Mouse (Mus musculus): ENCODE measurements at regions not wholly inside any gene's neighbourhood (a gene's known extent, or its start where the extent isn't known, plus 50 kb on each side); places are given as distances from the start of the nearest gene placed in this dataset.

DNA sequence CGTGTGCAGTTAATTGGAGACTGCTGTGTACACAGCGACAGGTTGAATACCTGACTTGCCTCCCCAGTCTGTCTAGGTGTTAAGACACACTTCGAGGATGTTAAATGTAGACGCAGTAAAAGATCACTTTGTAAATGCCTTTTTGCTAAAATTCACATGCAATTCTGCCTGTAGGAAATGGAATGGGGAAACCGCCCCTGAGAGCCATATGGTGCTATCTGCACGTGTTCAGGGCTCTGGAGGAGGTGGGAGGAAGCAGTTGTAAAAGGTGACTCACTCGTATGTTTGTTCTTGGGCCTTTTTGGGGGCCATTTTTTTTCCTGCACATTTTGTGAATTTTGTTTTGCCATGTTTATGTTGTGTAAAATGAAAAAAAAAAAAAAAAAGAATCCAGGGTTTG, 159.6 kb upstream of the Gjb5 start:
- no peak for DNase-seq (ENCODE audit: low read depth)

DNA sequence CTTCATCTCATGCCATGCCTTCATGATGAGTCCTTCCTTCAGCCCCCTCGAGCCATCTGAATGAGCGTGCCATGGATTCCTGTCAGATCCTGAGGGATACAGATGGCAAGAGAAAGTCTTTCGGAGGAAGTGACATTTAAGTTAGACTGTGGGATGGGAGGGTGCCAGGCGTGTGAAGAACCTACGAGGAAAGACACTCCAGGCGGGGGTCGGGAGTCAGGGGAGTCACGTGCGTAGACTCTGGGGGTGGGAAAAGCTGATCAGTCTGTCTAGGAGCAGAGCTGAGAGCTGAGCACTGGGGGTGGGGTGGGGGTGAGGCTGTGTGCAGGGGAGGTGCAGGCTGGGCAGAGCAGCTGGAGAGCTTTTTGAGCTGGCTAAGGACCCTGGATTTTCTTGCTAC, 152.0 kb upstream of the Gjb5 start:
- DNase-seq (ENCODE audit: low read depth) = no peak

DNA sequence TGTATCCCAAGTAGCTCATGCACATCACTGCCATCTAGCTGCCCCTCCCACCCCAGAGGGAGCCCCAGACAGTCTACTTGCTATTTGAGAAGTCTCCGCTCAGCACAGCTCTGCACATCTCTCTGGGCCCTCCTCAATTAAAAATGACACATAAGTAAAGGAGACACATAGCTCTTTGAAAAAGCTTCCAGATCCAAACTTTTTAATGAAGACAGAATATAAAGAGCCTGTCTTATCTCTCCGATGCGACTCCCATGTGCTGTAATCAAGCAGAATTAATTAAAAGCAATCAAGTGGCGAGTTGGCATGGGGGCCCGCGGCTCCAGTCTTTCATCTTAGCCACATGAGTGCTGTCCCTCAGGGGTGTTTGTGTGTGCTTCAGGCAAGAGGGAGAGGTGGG, 144.6 kb upstream of the Gjb5 start:
- no peak for DNase-seq (ENCODE audit: low read depth)

DNA sequence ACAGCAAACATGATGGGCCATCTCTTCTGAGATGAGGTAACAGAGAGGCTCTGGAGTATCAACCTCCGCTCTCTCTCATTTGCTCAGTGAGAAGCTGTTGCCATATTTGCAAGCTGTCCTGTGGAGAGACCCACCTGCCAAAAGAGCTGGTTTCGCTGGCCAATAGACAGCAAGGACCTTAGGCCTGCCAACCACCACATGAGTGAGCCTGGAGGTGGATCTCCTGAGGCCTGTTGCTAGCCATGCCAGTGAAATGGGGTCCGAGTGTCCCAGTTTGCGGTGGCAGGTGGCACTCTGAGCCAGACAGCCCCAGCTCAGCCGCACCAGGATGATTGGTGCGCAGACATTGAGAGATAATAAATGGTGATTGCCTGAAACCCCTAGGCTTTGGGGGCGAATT, 143.9 kb upstream of the Gjb5 start:
- DNase-seq (ENCODE audit: low read depth) = no peak

DNA sequence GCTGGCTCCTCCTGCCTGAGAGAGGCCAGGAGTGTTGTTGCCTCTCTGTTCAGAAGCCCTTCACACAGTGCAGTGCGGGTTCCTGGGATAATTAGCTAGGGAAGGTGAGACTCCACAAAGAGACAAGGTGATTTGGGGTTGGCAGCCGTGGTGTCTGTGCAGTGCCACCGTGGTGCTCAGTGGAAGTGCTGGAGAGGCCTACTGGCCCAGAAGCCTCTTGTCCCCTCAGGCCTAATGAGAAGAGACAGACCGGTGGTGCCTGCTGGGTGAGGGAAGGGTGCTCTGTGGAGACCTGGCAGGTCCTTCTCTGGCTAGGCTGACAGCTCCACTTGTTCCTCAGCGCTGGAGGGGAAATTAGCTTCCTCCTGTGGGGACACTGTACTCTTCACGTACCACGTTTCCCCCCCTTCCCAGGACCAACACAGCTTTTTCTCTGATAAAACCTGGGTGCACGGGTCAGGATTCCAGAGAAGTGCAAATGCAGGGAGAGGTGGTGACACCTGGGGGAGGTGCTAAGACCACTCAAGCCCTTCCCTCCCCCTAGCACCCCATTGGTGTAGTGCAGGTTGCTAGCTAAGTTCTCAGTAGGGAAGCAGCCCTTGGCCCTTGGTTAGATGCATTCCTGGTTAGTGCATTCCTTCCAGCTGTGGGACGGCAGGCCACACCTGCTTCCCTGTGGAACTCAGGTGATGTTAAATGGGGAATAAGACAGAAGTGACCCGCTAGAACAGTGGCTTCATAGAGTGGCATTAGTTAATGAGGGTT, 129.2 kb upstream of the Gjb5 start:
- DNase-seq (ENCODE audit: low read depth) = no peak

DNA sequence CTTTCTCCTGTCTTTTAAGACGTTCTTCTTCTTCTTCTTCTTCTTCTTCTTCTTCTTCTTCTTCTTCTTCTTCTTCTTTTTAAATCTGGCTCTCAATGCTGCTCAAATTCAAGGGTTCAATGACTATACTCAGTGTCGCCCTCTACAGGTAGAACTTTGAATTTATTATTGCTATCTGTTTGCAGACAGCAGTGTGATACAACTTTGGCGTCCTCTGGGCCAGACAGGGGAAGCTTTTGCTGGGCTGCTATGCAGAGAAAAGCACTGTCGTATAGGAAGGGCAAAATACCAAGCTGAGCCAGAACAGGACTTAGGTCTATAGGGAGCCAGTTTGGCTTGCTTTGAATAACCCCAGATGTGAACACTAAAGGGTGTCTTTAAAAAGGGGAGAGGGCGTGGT, 127.3 kb upstream of the Gjb5 start:
- DNase-seq (ENCODE audit: low read depth) = no peak

DNA sequence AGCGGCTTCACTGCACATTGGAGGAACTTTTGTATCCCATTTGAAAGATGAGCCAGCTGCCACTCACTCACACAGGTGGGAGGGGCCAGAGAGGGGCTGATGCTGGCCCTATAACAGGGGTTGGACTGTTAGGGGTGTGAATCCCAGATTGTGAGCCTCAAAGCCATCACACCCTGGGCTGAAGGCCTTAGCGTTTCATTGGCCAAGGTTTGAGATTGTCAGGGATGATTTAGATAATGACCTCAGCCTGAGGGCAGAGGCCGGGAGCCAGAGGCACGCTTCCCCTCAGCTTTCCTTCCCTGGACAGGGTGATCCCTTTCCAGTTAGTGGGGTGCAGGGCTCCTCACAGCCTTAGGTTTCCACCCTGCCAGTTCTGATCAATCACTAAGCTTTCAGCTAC, 124.5 kb upstream of the Gjb5 start:
- DNase-seq (ENCODE audit: low read depth) = no peak

DNA sequence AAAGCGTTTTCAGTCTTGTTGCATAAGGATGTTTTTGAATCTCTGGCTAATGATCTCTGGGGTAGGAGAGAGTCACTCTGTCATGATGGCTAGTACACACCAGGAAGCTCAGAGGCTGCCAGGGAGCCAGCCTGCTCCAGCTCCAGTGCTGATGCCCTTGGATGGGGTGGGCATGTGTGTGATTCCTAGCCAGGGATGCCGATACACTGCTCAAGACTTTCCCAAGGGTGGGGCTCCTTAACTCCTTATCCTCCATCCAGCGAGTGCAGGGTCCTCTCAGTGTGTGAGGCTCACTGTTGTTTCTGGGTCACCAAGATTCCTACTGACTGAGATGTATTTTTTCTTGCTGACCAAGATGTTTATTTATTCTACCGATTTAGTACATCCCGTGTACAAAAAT, 122.4 kb upstream of the Gjb5 start:
- no peak for DNase-seq (ENCODE audit: low read depth)

DNA sequence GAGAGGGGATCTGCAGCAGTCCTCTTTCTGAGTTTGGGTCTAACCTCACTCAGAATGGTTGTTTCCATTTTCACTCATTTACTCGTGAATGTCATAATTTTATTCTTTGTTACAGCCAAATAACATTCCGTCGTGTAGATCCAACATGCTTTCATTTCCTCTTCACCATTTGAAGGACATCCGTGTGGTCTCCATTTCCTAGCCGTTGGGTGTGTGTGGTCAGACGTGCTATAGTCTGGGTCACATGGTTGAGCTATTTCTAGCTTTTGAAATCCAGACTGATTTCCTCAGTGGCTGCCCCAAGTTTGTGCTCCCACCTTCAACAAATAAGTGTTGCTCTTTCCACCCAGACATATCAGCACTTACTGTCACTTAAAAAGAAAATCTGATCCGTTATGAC, 111.9 kb upstream of the Gjb5 start:
- no peak for DNase-seq (ENCODE audit: low read depth)

DNA sequence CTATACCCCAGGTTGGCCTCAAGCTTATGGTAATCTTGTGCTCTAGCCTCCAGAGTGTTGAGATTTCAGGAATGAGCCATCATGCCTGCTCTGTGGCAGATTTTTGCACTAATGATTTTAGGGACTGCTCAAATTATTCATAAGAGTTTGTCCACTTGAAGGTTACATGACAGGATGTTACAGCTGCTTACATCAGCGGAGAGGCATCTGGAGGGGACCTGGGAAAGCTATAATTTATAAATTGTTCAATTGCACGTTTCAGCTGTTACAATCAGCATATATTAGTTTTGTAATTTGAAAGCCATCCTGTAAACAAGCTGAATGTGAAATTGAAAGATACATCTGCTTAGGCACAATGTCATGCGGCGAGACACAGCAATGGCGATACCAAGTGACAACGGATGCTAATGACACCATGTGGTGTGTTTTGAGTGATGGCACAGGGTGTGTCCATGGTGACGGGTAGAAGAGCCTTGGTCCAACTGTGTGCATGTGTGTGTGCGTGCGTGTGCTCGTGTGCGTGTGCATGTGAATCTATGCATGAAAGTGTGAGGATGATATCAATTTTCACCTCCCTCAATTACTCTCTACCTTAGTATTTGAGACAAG, 96.6 kb upstream of the Gjb5 start:
- no peak for DNase-seq (ENCODE audit: low read depth)

DNA sequence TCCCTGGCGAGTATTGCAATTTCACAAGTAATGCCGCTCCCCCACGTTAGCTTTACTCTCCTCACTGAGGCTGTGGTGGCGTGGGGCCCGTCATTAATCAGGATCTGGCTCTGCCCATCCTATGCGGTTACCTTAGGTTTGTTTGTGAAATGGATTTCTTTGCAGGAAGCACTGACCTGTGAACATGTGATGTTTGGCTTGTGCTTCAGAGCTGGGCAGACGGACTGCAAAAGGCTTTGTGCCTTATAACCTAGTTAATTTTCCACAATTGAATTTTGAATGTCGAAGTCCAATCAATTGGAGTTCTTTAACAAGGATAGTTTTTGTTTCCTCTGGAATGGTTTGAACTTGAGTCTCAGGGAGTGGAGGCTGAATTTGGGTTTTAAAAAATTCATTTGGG, 94.1 kb upstream of the Gjb5 start:
- no peak for DNase-seq (ENCODE audit: low read depth)

DNA sequence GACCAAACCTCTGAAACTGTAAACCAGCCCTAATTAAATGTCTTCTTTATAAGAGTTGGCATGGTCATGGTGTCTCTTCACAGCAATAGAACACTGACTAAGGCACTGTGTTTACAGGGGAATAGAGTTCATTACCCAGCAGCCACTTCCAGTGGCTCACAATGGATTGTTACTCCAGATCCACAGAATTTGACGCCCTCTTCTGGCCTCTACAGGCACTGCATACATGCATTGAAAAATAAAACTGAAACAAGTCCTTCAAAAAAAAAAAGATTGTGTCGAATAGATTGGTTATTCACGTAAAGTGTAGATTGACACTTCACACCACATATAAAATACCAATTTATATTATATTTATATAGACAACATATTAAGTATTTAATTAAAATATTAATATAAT, 87.3 kb upstream of the Gjb5 start:
- no peak for DNase-seq (ENCODE audit: low read depth)

DNA sequence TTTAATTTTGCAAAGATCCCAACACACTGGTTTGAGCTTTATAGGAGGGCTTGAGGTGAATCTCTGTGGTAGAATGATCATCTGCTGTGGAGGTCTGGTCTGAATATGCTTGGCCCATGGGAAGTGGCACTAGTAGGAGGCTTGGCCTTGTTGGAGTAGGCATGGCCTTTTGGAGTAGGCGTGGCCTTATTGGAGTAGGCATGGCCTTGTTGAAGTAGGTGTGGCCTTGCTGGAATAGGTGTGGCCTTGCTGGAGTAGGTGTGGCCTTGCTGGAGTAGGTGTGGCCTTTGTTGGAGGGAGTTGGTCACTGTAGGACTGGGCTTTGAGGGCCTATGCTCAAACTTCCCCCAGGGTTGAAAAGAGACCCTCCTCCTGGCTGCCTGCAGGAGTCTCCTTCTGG, 86.1 kb upstream of the Gjb5 start:
- DNase-seq (ENCODE audit: low read depth) = no peak

DNA sequence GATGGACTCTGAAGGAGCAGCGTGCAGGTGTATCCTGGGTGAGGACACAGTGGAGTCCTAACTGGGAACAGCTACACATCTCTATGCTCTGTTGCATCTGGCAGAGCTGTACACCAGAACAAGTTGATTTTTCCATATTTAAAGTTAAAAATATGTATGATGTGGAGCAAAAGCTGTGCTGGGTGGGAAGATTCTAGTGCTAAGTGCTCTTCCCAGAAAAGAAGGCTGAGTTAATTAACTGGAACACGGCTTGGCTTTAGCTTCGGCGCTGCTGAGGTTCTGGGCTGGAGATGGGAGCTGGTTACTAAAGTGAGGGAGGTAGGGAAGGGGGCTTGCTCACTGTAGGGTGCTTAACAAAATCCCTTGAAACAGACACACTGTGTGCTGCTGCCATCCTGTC, 84.0 kb upstream of the Gjb5 start:
- no peak for DNase-seq (ENCODE audit: low read depth)

DNA sequence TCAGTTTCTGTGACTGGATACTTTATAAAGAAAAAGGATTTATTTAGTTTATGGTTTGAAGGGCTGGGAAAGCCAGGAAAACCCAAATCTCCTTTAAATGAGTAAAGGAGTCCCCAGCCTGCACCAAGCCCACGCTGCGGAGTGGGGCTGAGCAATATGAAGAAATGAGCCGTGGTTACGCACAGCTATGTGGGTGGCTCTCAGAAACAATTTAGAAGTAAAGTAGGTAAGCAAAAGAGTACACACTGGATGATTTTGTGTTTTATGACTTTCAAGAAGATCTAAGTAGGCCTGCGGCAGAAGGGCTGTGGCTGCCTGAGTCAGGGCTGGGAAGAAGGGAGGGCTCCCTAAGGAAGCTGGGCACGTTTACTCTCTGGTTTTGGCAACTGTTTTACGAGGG, 82.6 kb upstream of the Gjb5 start:
- DNase-seq (ENCODE audit: low read depth) = no peak

DNA sequence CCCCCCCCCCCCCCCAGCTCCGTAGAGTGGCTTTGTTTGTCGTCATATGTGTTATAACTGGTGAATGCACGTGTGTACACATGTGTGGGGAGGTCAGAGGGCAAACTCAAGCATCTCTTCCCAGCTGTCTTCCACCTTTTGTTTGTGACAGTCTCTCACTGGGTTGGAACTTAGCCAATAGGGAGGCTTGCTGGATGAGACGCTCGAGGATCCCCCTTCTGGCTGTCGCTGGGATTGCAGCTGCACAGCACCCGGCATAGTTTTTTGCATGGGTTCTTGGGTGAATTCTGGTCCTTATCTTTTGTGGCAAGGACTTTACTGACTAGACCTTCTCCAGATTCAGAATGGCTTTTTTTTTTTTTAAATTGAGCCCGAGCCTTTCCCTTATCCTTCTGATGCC, 77.1 kb upstream of the Gjb5 start:
- DNase-seq (ENCODE audit: low read depth) = peak; percentile 1

DNA sequence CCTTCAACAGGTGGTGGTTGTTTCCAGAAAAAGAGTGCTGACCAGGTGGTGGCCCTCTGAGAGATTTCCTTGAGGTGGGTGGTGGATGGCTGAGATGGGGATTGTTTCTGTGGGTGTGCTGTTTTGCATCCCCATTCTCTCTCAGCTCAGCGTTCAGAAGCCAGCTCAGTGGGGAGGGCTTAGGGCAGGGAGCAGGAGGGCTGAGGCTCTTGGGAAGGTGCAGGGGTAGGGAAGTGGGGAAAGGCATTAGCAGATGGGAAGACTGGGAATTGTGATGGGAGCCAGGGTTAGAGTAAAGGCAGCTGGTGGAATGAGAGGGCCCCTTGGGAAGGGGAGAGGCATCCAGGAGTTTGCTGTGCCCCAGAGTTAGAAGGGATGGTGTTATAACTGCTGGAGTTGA, 72.3 kb upstream of the Gjb5 start:
- no peak for DNase-seq (ENCODE audit: low read depth)

DNA sequence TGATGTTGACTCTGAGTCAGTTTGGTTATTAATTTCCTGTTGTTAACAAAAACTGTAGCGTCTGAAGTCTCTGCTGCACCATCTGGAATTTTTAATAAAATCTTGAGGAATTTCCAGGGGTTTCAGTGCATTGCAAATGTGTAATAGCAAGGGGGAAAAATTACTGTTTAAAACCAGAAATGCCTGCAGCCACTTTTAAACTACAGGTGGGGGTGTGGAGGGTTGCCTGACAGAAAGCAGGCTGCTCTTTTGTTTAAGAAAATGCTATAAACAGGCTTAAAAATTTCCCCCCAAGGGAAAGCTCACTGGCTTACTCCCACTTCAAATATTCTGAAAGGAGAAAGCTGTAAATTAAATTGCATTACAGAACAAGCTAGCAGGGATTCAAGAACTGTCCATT, 71.8 kb upstream of the Gjb5 start:
- no peak for DNase-seq (ENCODE audit: low read depth)

DNA sequence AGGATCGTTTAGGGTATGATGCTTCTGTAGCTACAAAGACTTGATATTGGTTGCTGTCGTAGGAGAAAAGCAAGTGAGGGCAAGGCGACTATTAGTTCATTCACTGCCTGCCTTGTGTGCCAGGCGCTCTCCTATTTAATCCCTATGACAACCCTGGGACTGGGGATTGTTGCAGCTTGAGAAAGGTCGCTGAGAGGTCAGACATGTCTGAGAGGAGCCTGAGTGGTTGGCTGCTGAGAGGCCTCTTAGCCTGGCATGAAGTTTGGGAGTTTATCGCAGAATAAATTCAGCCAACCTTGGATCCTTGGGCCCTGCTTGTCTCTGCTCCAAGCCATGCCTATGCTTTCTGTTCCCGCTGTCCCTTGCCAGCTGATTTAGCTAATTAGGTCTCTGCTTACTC, 65.9 kb upstream of the Gjb5 start:
- DNase-seq (ENCODE audit: low read depth) = no peak

DNA sequence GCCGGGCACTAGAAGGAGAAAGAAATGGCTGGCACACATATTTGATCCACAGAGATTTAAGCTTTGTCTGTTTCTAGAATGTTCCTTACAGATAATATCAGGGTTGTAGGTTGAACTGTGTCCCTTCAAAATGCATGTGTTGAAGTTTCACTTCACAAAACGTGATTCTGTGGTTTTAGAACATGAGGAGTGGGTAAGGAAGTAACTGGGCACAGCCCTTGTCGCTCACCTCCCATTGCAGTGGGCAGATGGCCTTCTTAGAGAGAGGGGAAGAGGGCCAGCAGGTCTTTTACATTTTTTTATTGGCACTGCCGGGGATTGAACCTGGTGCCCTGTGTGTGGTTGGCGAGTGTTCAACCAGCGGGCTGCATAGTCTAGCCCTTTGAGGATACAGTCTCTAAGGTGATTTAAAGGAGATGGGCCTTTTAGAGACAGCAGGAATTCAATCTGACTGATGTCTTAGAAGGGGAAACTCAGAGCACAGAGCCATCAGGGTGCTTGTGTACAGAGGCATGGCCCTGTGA, 64.0 kb upstream of the Gjb5 start:
- DNase-seq (ENCODE audit: low read depth) = no peak

DNA sequence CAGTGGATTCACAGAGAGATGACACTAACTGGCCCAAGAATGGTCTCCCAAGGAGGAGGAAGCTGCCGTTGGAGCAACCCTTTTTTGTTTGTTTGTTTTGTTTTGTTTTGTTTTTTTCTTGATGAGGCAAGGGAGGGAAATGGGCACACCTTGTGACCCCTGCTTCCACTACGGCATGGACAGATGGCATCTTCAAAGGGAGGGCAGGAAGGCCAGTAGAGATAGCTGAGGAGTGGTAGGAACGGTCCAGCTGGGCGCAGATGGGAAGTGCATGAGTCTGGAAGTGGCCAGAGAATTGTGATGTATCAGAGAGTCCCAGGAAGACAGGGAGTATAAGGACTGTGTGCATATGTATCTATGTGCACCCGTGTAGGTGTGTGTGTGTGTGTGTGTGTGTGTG, 63.1 kb upstream of the Gjb5 start:
- DNase-seq (ENCODE audit: low read depth) = no peak

DNA sequence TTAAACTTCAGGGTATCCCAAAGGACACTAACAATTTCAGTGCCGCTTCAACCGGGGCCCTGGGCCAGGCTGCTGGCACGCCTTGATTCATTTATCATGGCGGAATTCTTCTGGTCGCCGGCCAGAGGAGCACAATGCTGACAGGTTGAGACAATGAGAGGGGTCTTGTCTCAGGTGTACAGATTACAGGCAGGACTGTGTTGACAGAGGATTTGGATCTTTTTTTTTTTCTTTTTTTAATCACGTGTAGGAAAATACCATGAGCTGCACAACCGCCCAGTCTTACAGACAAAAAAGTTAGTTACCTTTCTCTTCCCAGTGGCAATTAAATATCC, 61.8 kb upstream of the Gjb5 start:
- no peak for DNase-seq (ENCODE audit: low read depth)

DNA sequence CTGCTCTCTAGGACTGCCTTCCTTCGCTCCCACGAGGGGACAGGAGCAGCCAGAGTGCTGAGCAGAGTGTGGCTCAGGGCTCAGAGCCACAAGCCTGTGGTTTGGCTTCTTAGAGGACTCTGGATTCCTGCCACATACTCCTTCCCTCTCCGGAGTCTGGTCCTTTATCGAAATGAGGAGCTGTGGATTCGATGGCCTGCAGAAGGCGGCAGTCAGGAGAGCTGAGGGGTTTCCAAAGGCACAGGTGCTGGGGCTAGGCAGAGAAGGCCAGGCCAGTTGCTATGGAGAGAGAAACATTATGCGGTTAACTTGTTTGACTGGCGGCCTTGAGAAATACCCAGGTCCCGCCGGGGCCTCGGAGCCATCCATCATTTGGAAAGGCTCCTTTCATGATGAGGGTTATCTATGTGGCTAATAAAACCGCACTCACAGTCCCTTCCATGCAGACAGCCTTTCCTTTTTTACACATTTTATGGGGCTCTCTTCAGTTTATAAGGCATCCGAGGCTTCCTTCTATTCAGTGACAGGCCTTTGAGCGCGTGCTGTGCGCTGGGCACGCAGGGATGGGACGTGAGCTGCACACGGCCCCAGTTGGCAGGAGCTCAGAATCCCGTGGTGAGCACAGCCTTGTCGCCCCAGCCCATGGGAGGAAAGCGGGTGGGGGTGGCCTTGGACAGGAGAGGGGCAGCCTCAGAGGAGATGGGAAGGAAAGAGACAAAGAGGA, 61.2 kb upstream of the Gjb5 start:
- no peak for DNase-seq (ENCODE audit: low read depth)

DNA sequence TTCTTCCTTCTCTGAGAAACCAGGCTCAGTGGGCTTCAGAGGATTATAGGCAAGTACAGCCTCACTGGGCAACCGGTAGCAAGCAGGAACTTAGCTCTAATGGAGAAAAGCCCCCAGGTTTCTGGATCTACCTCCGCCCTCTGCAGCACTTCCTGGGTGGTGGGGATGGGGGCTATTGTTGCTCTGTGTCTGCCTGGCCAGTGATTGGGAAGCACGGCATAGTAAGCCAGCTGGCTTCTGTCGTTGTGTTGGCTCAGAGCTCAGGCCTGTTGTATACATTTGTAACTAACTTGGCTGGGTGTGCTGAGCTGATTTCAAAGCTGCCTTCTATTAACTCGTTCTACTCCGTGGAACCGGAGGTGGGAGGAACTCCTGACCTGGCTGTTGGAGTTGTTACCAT, 58.9 kb upstream of the Gjb5 start:
- no peak for DNase-seq (ENCODE audit: low read depth)
